Mouse (Mus musculus) embryo, embryonic 11 days (tissue): ENCODE data around the gene Phf14.

Experiments
- DNase-seq: peaks from one replicate; pipeline ENCODE4 v3.0.0-alpha.2; 2015

The Phf14 gene

DNA sequence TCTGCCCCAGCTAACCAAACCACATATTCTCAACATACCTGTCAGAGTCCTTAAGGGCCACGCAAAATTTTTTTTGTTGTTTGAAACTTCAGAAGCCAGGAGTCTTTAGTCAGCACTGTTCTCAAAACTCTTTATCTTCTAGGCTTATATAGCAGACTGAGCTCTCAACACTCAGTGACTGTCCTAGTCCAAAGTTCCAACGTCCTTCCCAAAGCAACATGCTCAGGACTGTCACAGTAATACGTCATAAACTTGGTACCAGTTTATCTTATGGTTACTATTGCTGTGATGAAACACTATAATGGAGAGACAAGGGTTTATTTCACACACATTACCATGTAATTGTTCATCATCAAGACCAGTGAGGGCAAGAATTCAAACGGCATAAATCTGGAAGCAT lies 113.9 kb downstream of the Phf14 start:
- no peak for DNase-seq

DNA sequence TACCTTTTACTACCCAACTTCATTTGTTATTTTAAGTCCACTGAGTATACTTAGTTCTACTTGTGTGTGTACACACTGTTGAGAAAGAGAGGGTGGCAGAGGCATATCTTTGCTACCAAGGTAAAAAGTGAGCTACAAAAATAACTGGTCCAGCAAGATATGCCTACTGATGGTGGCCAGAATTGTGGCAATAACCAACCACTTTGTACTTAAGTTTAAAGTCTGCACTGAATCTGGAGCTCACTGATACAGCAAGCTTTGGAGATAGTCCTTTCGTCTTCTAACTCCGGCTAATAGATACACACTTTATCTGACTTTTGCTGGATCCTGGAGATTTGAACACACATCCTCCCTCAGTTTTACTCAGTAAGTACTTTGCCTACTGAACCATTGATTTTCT lies 115.8 kb downstream of the Phf14 start:
- no peak for DNase-seq

DNA sequence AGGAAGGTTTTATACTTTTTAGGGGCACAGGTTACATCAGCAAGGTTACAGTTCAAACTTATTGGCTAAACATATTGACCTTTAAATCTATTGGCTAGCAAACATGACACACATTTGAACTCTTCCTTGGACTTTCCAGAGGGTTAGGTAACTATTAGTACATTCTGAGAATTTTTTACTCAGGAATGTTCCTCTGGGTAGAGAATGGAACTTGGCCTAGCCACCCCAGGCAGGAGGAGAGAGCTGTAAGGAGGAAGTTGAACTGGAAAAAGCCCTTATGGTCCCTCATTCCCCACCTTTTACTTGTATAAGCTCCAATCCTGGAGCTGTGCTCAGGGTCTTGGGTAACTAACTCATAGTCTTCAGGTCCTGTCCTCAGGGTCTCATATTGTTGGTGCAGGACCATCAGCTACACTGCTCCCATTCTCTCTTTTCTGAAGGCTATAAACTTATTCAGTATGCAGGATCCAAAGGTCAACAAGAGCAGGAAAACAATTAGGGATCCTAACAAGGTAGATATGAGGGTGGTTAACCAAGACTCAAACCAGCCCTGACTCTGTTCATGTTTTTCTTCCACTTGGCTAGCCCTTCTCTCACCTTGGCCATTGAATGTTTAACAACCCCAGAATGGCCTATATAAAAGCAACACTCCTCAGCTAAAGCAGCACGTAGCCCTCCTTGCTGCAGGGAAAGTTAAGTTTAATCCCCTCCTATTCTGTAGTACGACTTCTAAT lies 119.4 kb downstream of the Phf14 start:
- no peak for DNase-seq

GRCm38 (mm10) chr6:12034561-12034960 lies 127.0 kb downstream of the Phf14 start:
- no peak for DNase-seq

DNA sequence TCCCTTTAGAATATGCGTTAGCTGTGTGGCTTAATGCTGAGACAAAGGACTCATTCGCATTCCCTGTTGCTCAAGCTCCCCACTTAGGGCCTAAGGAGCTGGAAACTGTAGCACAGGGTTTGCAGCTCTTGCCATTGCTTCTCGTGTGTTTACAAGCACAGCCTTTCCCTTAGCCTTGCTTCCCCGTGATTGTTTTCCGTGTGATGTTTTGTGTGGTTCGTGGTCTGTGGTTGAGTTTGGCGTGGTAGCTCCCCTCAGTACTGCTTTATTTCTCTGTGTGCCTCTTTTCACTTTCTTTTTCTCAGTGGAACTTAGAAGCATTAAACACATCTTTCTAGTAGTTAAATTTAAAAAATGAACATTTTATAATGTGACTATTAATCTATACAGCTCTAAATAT lies 130.7 kb downstream of the Phf14 start:
- DNase-seq: no peak

- DNase-seq: no peak
These were observed 145.3 kb downstream of the Phf14 start for GRCm38 (mm10) chr6:12052884-12053283.

DNA sequence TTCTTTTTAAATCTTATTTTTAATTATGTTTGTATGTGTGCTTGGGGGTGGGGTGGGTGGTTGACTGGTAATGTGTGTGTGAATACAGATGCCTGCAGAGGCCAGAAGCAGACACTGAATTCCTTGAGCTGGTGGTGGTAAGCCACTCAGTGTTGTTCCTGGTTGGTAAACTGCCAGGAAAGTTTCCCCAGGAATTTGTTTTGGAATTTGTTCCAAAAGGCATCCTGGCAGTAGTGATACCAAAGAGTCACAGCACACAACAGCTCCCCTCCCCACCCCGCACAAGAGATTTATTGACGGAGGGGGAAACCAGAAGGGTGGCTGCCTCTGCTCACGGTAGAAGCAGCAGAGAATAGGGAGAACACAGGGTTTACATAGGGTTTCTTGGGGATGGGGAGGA lies 146.5 kb downstream of the Phf14 start:
- no peak for DNase-seq

- no peak for DNase-seq
These were observed 151.1 kb downstream of the Phf14 start for GRCm38 (mm10) chr6:12058717-12059116.

DNA sequence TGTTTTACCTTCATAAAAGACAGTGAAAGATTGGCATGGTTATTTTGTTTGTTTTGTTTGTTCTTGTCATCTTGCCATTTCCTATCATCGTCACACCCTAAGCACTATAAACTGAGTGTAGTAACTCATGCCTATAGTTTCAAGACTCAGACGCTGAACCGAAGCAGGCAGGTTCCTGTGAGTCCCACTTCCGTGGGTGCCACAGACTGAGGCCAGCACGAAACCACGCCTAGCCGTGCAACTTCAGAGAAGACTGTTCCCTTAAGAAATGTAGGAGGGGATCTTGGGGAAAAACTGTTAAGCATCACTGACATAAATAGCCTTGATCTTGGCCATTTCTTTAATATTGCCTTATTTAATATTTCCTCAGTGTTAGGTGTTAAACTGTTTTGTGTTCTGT lies 152.4 kb downstream of the Phf14 start:
- no peak for DNase-seq

DNA sequence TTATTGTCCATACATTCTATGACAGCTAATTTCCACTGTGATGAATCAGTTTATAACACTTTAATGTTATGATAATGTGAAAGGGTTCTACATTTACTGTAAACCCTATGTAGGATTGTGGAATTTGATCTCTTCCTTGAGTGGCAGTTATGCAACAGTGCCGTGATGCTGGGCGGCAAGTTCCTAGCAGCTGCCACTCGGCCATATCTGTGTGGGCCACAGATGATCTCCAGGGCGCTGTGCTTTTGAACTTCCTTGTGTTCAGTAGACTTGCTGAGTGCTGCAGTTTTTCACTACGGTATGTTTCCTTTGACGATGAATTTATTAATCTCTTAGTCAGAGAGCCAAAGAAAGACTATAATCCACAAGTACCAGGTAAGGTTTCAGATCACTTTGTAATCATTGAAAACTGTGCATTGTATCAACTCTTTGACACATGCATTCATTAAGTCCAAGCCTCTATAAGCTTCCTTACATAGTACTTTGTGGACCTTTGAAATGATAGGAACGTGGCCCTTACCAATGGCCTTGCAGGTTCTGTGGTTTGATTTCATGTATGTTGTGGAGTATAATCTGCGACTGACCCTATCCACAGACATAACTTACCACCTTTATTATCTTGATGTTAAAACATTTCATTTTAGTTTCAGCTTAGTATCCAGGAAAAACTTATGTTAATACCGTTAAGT lies 153.0 kb downstream of the Phf14 start:
- DNase-seq: no peak

- no peak for DNase-seq
These were observed 160.3 kb downstream of the Phf14 start for GRCm38 (mm10) chr6:12067956-12068355.

DNA sequence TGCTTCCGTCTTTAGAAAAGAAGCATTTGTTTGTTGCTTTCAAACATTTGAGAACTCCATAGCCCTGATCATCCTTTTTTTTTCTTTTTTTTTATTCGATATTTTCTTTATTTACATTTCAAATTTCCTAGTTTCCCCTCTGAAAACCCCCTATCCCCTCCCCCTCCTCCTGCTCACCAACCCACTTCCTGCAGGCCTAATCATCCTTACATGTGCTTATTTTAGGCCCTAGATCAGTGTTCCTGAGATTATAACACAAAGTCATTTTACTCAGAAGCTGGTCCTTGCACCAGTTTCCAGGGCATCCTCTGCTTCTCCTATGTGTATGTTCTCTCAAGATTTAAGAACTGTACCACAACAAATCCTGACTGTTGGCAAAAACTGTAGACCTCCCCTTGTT lies 161.7 kb downstream of the Phf14 start:
- no peak for DNase-seq

DNA sequence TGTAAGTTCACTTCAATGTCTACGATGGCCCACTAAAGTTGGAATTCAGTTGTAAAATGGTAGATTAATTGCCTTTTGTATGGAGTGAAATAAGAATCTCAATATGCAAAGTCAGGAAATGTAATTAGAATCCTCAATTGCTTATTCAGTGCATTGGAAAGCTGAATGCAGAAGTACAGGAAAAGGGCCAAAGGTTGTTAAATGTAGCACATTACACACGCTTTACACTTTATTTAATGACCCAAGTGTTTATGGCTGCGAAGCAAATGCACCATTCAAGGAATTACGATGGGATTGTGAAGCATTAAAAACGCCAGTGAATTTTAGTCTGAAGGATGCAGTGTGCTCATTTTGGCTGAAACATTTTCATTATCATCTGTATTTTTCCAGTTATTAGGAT lies 167.0 kb downstream of the Phf14 start:
- no peak for DNase-seq

DNA sequence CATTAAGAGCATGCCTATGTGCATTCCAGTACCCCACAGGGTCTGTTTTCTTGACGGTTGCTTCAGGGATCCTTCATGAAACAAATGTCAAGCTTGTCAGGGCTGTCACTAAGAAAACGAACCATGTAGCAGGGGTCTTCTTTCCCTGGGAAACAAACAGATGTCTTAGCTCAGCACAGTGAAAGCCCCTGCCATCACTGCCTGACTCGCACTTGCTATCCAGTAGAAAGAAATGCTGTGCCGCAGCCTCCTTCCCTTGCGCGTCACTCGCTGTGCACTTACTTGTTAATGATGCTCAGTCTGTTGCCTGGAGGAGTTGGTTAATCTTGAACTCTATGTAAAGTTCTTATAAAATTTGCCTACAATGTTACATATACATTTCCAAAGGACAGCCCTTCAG lies 169.7 kb downstream of the Phf14 start:
- DNase-seq: no peak

DNA sequence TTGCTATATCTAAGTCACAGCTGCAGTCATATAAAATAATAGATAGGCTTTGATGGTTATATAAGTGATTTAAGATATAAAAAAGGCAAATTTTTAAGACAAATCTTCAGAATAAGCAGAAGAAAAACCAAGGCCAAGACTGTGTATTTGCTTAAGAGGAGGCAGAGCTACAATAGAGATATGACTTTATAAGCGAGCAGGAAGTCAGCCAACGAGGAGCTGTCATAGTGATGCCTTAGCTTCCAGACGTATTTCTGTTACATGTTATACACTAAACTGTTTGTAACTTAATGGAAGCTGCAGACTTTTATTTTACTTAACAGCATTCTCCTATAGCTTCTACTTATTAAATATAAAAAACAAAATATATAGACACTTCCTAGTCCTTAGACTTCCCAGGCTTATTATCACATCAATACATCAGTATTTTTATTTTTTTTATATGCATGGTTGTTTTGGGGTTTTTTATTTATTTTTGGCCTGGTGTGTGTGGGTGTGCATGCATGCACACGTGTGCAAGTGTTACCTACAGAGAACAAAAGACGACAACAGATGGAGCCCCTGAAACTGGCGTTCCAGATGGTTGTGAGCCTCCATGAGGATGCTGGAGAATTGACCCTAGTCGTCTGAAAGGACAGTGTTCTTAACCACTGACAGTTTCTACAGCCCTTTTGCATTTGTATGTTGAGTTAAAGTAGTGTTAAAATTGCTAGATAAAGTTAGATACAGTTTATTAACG lies 170.4 kb downstream of the Phf14 start:
- no peak for DNase-seq

DNA sequence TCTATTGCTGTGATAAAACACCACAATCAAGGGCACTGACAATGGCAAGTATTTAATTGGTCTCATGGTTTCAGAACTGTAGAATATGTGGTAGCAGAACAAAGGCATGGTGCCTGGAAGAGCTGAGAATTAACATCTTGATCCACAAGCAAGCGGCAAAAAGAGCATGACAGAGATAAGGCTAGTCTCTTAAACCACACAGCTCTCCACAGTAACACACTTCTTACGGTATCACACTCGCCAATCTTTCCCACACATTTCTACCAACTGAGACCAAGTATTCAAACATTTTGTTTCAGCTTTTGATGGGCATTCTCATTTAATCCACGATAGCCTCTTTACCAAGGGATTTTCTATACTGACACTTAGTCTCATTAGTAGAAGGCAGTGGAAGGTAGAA lies 171.7 kb downstream of the Phf14 start:
- no peak for DNase-seq

DNA sequence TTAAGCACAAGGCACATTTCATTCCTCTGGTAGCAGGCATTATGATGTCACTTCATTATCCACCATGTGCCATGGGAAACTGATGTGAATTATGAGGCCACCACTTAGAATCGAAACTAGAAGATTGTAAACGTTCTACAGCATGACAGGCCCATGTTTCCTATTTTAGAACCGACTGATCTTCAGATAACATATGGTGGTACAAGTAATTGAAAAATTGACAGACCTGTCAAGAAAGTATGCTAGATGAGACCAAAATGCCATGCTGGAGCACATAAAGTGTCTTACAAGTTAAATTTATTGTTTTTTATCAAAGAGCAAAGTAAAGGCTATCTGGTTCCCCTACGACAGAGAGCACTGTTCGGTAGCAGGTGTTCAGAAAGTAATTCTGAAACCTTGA lies 172.8 kb downstream of the Phf14 start:
- no peak for DNase-seq

DNA sequence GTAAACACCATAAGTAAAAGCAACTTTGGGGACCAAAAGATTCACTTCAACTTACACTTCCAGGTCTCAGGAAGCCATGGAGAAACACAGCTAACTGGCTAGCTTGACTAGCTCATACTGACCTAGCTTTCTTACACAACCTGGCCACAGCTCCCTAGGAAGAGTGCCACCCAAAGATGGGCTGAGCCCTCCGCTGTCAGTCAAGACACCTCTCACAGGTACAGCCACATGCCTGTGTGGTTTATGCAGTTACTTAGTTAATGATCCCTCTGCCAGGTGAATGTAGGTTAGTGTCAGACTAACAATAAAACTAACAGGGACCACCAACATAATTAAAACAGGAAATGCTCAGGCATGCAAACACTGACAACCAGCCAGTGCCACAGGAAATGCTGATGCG lies 174.1 kb downstream of the Phf14 start:
- DNase-seq: no peak

DNA sequence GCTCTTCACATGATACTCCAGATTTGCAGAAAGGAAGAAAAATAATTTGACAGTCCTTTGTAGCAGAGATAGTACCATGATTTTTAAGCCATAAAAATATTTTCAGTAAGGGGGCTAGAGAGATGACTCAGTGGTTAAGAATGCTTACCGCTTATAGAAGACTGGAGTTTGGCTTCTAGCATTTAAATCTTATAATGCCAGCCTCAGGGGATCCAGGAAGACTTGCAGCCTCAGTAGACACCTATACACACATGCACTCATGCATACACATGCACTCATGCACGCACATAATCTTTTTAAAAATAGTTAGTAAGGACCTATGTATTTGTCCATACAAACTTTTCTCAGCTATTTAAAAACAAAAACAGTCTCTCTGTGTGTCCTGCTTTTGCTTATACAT lies 174.5 kb downstream of the Phf14 start:
- DNase-seq: no peak

DNA sequence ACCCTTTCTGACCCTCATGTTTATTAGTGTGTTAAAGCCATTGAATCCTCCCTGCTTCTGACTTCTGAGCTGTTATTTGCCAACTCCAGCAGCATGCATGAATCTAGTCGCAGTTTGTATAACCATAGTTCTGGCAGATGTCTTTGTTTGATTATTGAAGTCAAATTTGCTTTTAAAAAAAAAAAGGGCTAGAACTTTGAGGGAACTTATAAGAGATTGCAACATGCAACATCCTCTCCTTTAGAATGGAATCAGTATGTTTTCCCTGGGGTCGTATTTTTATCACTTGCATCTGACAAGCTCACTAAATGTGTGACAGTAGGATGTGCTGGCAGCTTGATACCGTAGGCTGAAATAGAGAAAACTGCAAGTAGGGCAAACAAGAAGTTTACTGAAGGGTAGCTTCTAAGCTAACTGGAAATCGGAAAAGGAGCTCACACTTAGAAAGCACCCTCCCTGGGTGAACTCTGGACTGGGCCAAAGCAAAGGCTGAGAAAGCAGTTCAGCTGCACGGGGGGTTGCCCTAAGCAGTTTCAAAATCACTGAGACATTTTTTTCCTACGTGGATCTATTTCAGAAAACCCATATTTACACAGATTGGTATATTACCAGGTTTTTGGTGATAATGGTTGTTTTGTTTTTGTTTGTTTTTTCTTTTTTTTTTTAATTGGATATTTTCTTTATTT lies 175.1 kb downstream of the Phf14 start:
- no peak for DNase-seq

- DNase-seq: no peak
These were observed 177.1 kb downstream of the Phf14 start for GRCm38 (mm10) chr6:12084721-12085120.

DNA sequence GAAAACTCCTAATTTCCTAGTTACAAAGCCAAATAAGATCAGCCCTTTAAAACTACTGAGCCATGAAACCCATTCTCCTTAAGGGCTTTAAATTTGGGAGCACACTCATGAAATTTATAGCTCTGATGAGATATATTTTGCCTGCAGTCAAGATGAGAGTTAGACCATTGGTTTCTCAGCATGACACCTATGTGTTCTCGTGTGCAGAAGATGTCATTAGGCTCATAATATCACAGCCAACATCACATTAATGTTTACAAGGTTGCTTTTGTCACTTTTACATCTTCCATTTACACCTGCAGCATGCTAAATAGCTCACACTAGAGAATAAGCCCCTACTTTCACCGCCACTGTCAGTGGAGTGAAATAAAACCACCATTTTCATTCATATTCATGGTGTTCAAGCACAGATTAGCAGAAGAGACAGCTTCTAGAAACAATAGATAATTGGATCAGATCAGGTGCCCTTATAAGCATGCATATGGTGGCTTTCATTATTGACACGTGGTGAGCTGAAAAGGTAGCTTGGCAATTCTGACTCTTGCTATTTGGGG lies 181.9 kb downstream of the Phf14 start:
- no peak for DNase-seq

DNA sequence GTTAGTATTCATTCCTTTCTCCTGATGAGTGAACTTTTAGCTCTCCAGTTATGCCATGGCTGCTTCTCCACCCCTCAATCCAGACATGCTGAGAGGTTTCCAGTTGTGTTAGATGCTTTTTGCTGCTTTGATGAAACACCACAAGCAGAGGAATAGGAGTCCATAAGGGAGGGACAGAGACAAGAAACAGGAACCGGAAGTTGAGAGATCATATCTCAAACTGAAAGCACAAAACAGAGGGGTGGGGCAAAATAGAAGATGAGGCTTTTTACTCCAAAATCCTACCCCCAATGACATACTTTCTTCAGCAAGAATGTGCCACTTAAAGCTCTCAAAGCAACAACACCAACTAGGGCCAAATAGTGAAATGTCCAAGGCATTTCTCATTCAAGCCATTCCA lies 188.1 kb downstream of the Phf14 start:
- no peak for DNase-seq
